Mouse (Mus musculus): ENCODE measurements at regions not wholly inside any gene's neighbourhood (a gene's known extent, or its start where the extent isn't known, plus 50 kb on each side); places are given as distances from the start of the nearest gene placed in this dataset.

GRCm38 (mm10) chr9:61226596-61227384, 145.4 kb upstream of the Tle3 start:
- DNase-seq (ENCODE audit: low spot score): no peak

- DNase-seq (ENCODE audit: low spot score): no peak
Measured at GRCm38 (mm10) chr9:61227492-61228229, 144.5 kb upstream of the Tle3 start.

- DNase-seq (ENCODE audit: low spot score): no peak
Measured at GRCm38 (mm10) chr9:61228230-61228631, 143.9 kb upstream of the Tle3 start.

- no peak for DNase-seq (ENCODE audit: low spot score)
Measured at GRCm38 (mm10) chr9:61230306-61230705, 141.9 kb upstream of the Tle3 start.

GRCm38 (mm10) chr9:61232630-61233029, 139.5 kb upstream of the Tle3 start:
- no peak for DNase-seq (ENCODE audit: low spot score)

- DNase-seq (ENCODE audit: low spot score): no peak
Measured at GRCm38 (mm10) chr9:61233251-61233650, 138.9 kb upstream of the Tle3 start.

- DNase-seq (ENCODE audit: low spot score): no peak
Measured at GRCm38 (mm10) chr9:61235653-61236610, 136.2 kb upstream of the Tle3 start.

GRCm38 (mm10) chr9:61238687-61239250, 133.4 kb upstream of the Tle3 start:
- DNase-seq (ENCODE audit: low spot score): no peak

GRCm38 (mm10) chr9:61239328-61239727, 132.8 kb upstream of the Tle3 start:
- no peak for DNase-seq (ENCODE audit: low spot score)

- DNase-seq (ENCODE audit: low spot score): no peak
Measured at GRCm38 (mm10) chr9:61241442-61241841, 130.7 kb upstream of the Tle3 start.

- no peak for DNase-seq (ENCODE audit: low spot score)
Measured at GRCm38 (mm10) chr9:61242167-61242860, 129.9 kb upstream of the Tle3 start.

GRCm38 (mm10) chr9:61243289-61243688, 128.9 kb upstream of the Tle3 start:
- no peak for DNase-seq (ENCODE audit: low spot score)

- DNase-seq (ENCODE audit: low spot score): no peak
Measured at GRCm38 (mm10) chr9:61249691-61250425, 122.3 kb upstream of the Tle3 start.

GRCm38 (mm10) chr9:61251606-61252005, 120.6 kb upstream of the Tle3 start:
- DNase-seq (ENCODE audit: low spot score): peak; percentile 35

- no peak for DNase-seq (ENCODE audit: low spot score)
Measured at GRCm38 (mm10) chr9:61253761-61254160, 118.4 kb upstream of the Tle3 start.

GRCm38 (mm10) chr9:61257488-61257887, 114.7 kb upstream of the Tle3 start:
- DNase-seq (ENCODE audit: low spot score): no peak

- DNase-seq (ENCODE audit: low spot score): no peak
Measured at GRCm38 (mm10) chr9:61258100-61258499, 114.1 kb upstream of the Tle3 start.

- DNase-seq (ENCODE audit: low spot score): peak; percentile 53
Measured at GRCm38 (mm10) chr9:61259421-61260174, 112.6 kb upstream of the Tle3 start.

- DNase-seq (ENCODE audit: low spot score): no peak
Measured at GRCm38 (mm10) chr9:61261263-61261662, 110.9 kb upstream of the Tle3 start.

Measured in heart, adult 8-10 months (tissue).